Mouse (Mus musculus) splenic B cell, adult 2 months (primary cell): ENCODE measurements at regions not wholly inside any gene's neighbourhood (a gene's known extent, or its start where the extent isn't known, plus 50 kb on each side); places are given as distances from the start of the nearest gene placed in this dataset.

ENCODE experiments used
- DNase-seq: peaks from one replicate; pipeline ENCODE4 v3.0.0-alpha.2; 2011; ENCODE audit warnings: low read depth, low spot score
- H3K27me3 ChIP-seq: 2 replicates; pipeline ENCODE4 v1.6.1; 2012; ENCODE audit warnings: mild to moderate bottlenecking, low read length, moderate library complexity, mixed read lengths; ENCODE audit not compliant: control insufficient read depth, poor library complexity, insufficient read depth, severe bottlenecking
- H3K36me3 ChIP-seq: 2 replicates; pipeline ENCODE4 v1.6.1; 2012; ENCODE audit warnings: mild to moderate bottlenecking, low read length, moderate library complexity, mixed read lengths; ENCODE audit not compliant: control insufficient read depth, poor library complexity, insufficient read depth, severe bottlenecking

- no peaks in the 10 kb centered on the region for H3K36me3 ChIP-seq
- no peak for DNase-seq
- no peaks in the 10 kb centered on the region for H3K27me3 ChIP-seq
Measured at GRCm38 (mm10) chr2:148506966-148507365, 63.6 kb upstream of the Cd93 start.

GRCm38 (mm10) chr2:148505651-148506050, 62.3 kb upstream of the Cd93 start:
- no peak for DNase-seq
- Histone ChIP-seq H3K36me3 (no peaks in the 10 kb centered on the region), H3K27me3 (no peaks in the 10 kb centered on the region)

- no peak for DNase-seq
- Histone ChIP-seq H3K27me3 (no peaks in the 10 kb centered on the region), H3K36me3 (no peaks in the 10 kb centered on the region)
Measured at GRCm38 (mm10) chr2:148503143-148503854, 59.9 kb upstream of the Cd93 start.

- Histone ChIP-seq H3K36me3 (no peaks in the 10 kb centered on the region), H3K27me3 (no peaks in the 10 kb centered on the region)
- DNase-seq, result no peak
Measured at GRCm38 (mm10) chr2:148502321-148502720, 59.0 kb upstream of the Cd93 start.

- Histone ChIP-seq H3K27me3 (no peaks in the 10 kb centered on the region), H3K36me3 (no peaks in the 10 kb centered on the region)
- peak; percentile 36 for DNase-seq
Measured at GRCm38 (mm10) chr2:148500235-148500936, 57.0 kb upstream of the Cd93 start.

GRCm38 (mm10) chr2:148497452-148498302, 54.3 kb upstream of the Cd93 start:
- DNase-seq, result no peak
- H3K36me3 ChIP-seq, result no peaks in the 10 kb centered on the region
- H3K27me3 ChIP-seq, result no peaks in the 10 kb centered on the region

- no peaks in the 10 kb centered on the region for H3K27me3 ChIP-seq
- no peaks in the 10 kb centered on the region for H3K36me3 ChIP-seq
- DNase-seq, result no peak
Measured at GRCm38 (mm10) chr2:148496151-148497040, 53.0 kb upstream of the Cd93 start.

- Histone ChIP-seq H3K36me3 (no peaks in the 10 kb centered on the region), H3K27me3 (no peaks in the 10 kb centered on the region)
- no peak for DNase-seq
Measured at GRCm38 (mm10) chr2:148495485-148495884, 52.1 kb upstream of the Cd93 start.

GRCm38 (mm10) chr2:148493281-148493680, 49.9 kb upstream of the Cd93 start:
- DNase-seq, result no peak
- no peaks in the 10 kb centered on the region for H3K27me3 ChIP-seq
- no peaks in the 10 kb centered on the region for H3K36me3 ChIP-seq
